Mouse (Mus musculus) liver, adult 2 months (tissue): ENCODE results near the gene Rnf144b.

Source experiments
- CTCF ChIP-seq: fragments of 200-500 bp; IDR thresholded peaks from 2 replicates; pipeline ENCODE4 v1.5.1; 2011; ENCODE audit warnings: low read depth, low read length, control low read depth
- POLR2A ChIP-seq: fragments of 200-500 bp; IDR thresholded peaks from 2 replicates; pipeline ENCODE4 v1.6.1; 2011; ENCODE audit warnings: low read length, control low read depth; ENCODE audit not compliant: insufficient read depth; ENCODE audit errors: extremely low read depth

DNA sequence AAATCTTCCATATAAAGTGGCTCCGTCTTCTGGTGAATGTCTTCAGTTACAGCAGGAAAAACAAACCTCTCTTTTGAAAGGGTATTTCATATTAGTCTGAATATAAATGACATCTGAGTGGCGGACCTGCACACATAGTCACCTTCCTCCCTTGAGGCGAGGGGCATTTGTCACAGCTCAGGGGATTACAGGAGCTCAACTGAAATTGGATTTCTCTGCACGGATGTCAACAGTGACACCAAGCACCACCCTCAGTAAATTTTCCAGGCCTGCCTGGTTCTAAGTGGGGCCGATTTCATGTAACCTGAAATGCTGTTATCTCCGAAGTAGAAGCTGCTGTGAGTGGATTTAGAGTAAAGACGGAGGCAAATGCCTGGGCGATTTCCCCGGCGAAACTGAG is 124.0 kb downstream of the Rnf144b start:
- TF ChIP-seq POLR2A (no peak), CTCF (no peak)
